Mouse (Mus musculus) spleen, adult 2 months (tissue): ENCODE results near the gene Ttll2.
"Not testable (repeated sequence)": the region's sequence is repeated elsewhere in the genome, so short reads cannot be mapped to it uniquely, and the experiment has no call there.

Experiments used
- CTCF ChIP-seq: fragments of 200-500 bp; IDR thresholded peaks from 2 replicates; pipeline ENCODE4 v1.5.1; 2011; ENCODE audit warnings: mild to moderate bottlenecking, inconsistent platforms; ENCODE audit not compliant: insufficient read depth, insufficient read length, insufficient replicate concordance; ENCODE audit errors: extremely low read depth
- POLR2A ChIP-seq: fragments of 200-500 bp; IDR thresholded peaks from 2 replicates; pipeline ENCODE4 v1.6.1; 2011; ENCODE audit warnings: low read depth, low read length, inconsistent platforms

- not testable (repeated sequence) for TF ChIP-seq CTCF, POLR2A
These were observed 30.2 kb upstream of the Ttll2 start for GRCm38 (mm10) chr17:7382711-7383110.
